In genomic region chr14:54223315-54224063, GRCm38 (mm10) we compare ENCODE assay signal across 26 mouse cellular contexts. TPM values are rescaled to one million over a fixed set of nuclear protein-coding genes. Genes with fewer than 3 reads are reported as not detected.
DNase-seq lines count a peak whose midpoint lies in the region; ATAC-seq and TF ChIP-seq lines count a peak whose summit lies in the region.
"Had no signal": no experiment of that assay in that cellular context is flagged by ENCODE, and none has a peak within 500 bp of the region (broad histone marks: within the 10 kb centered on the region; RNA-seq: fewer than 3 reads in every experiment).

No protein-coding gene starts in this region.

- no peaks in the 10 kb centered on the region for H3K27me3 ChIP-seq in thymus, adult 2 months (ENCODE audit: control insufficient read depth, insufficient read depth, low read length)
- no peaks in the 10 kb centered on the region for H3K27me3 ChIP-seq in splenic B cell, adult 2 months (ENCODE audit: control insufficient read depth, insufficient read depth, low read length, poor library complexity, severe bottlenecking)
- H3K27me3 ChIP-seq: intestine, embryonic 15.5 days; neural tube, embryonic 15.5 days had no signal

- peak overlapping the region; percentile 90 for H3K27ac ChIP-seq in thymus, adult 2 months (ENCODE audit: control insufficient read depth, insufficient read depth, low read length)
- H3K27ac ChIP-seq: embryonic facial prominence, embryonic 13.5 days; intestine, embryonic 15.5 days; liver, embryonic 12.5 days; midbrain, embryonic 12.5 days had no signal

- H3K4me3 ChIP-seq in thymus, adult 2 months (ENCODE audit: control insufficient read depth, insufficient read depth, low read length), result no peak overlapping the region
- H3K4me3 ChIP-seq: embryonic facial prominence, embryonic 13.5 days; erythroblast, embryonic 14.5 days; intestine, embryonic 15.5 days; liver, embryonic 12.5 days; megakaryocyte, embryonic 14.5 days; midbrain, embryonic 12.5 days; neural tube, embryonic 15.5 days had no signal

- H3K36me3 ChIP-seq in thymus, adult 2 months (ENCODE audit: control insufficient read depth, insufficient read depth, low read length), result peaks cover 65% of the 10 kb centered on the region
- no peaks in the 10 kb centered on the region for H3K36me3 ChIP-seq in splenic B cell, adult 2 months (ENCODE audit: control insufficient read depth, insufficient read depth, low read length, poor library complexity, severe bottlenecking)
- H3K36me3 ChIP-seq: embryonic facial prominence, embryonic 13.5 days; intestine, embryonic 15.5 days; liver, embryonic 12.5 days; midbrain, embryonic 12.5 days; neural tube, embryonic 15.5 days had no signal

- peak; percentile 58 for DNase-seq in CD4-positive, CD25-positive, alpha-beta regulatory T cell, adult 2 months (ENCODE audit: low read depth, low spot score)
- no peak for DNase-seq in thymus, adult 2 months
- DNase-seq in thymus, postnatal 0 days (ENCODE audit: low spot score), result no peak
- peak; percentile 29 for DNase-seq in ZHBTc4 (ENCODE audit: low read depth, low spot score)
- DNase-seq in splenic B cell, adult 2 months (ENCODE audit: low read depth, low spot score), result peak; percentile 8
- no peak for DNase-seq in cerebellum, postnatal 4 days (ENCODE audit: low spot score in 2 of 2)
- DNase-seq in urinary bladder, postnatal 25 days (ENCODE audit: low spot score), result no peak
- DNase-seq: adrenal gland, postnatal 10 days; cerebellum, adult 9-11 months; forebrain, postnatal 0 days; gastrocnemius, postnatal 10 days; kidney, postnatal 14 days; liver, postnatal 0 days; lung, postnatal 4 days; retina, postnatal 1 day; right cerebral cortex, postnatal 14 days had no signal

- WGBS in thymus, adult 2 months, result 79% methylated on average over 13 of the region's 13 CpGs

- no peak for TF ChIP-seq POLR2A in thymus, adult 2 months (IDR thresholded peaks at IDR 0.05; ENCODE audit: control insufficient read depth, extremely low read depth, insufficient read depth, low read length, poor library complexity)

- ATAC-seq in CD4-positive, CD25-positive, alpha-beta regulatory T cell, adult 4 months, result no peak
- ATAC-seq: forebrain, postnatal 0 days; hindbrain, embryonic 16.5 days; intestine, embryonic 15.5 days; liver, embryonic 12.5 days; liver, postnatal 0 days; lung, postnatal 0 days had no signal

- H3K4me1 ChIP-seq in thymus, adult 2 months (replicated peaks; ENCODE audit: control insufficient read depth, insufficient read depth, low read length), result peaks cover 79% of the 10 kb centered on the region

- no peak for TF ChIP-seq CTCF in thymus, adult 2 months (IDR thresholded peaks at IDR 0.05; ENCODE audit: borderline replicate concordance, control insufficient read depth, extremely low read depth, insufficient read depth, low read length, poor library complexity)

RNA-seq across cellular contexts. Expression of gene Dad1, which starts 30.4 kb away (rescaled TPM):
- polyA plus RNA-seq in CD4-positive, CD25-positive, alpha-beta regulatory T cell, adult 4 months (2017; shearing (Covaris generic)), result 100 to 1,000 TPM; 437 to 457 TPM
- polyA plus RNA-seq in thymus, adult 2 months (2012; rRNA removed), result 513 and 641 TPM in 2 replicates
- polyA plus RNA-seq in thymus, postnatal 0 days (2015; fragmentation: Nextera tagmentation; extraction: Ambion mirVana), result 400 and 426 TPM in 2 replicates

RNA-seq across cellular contexts. Expression of gene Abhd4, which starts 30.5 kb away (rescaled TPM):
- 10 to 100 TPM; 19.5 to 30.2 TPM for polyA plus RNA-seq in CD4-positive, CD25-positive, alpha-beta regulatory T cell, adult 4 months (2017; shearing (Covaris generic))
- polyA plus RNA-seq in thymus, adult 2 months (2012; rRNA removed), result 21.5 and 23.6 TPM in 2 replicates
- polyA plus RNA-seq in thymus, postnatal 0 days (2015; fragmentation: Nextera tagmentation; extraction: Ambion mirVana), result 19.2 and 19.7 TPM in 2 replicates

Comparison
In these comparisons a context has a peak if more than half of its experiments do, and no peak if none do; other contexts are left out.
1. DNase-seq: peak in CD4-positive, CD25-positive, alpha-beta regulatory T cell, adult 2 months (single experiment), ZHBTc4 (single experiment) and splenic B cell, adult 2 months (single experiment); none in thymus, adult 2 months (single experiment), thymus, postnatal 0 days (single experiment), cerebellum, postnatal 4 days (0 of 2) and urinary bladder, postnatal 25 days (single experiment).